Mouse (Mus musculus) spleen, adult 2 months (tissue): ENCODE results near the gene Nrd1.

Experiments
- CTCF ChIP-seq: fragments of 200-500 bp; IDR thresholded peaks from 2 replicates; pipeline ENCODE4 v1.5.1; 2011; ENCODE audit warnings: mild to moderate bottlenecking, inconsistent platforms; ENCODE audit not compliant: insufficient read depth, insufficient read length, insufficient replicate concordance; ENCODE audit errors: extremely low read depth
- POLR2A ChIP-seq: fragments of 200-500 bp; IDR thresholded peaks from 2 replicates; pipeline ENCODE4 v1.6.1; 2011; ENCODE audit warnings: low read depth, low read length, inconsistent platforms

DNA sequence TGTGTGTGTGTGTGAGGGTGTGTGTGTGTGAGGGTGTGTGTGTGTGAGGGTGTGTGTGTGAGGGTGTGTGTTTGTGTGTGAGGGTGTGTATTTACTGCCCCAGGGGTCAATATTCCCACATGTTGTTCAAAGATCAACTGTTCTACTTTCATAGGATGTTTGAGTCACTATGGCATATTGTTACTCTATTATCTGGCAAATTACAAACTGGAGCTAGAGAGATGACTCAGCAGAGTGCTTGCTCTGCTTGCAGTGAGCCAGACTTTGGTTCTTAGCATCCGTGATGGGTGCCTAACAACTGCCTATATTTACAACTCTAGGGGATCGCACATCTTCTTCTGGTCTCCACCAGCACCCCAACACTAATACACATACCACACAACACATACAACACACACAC, 29.4 kb downstream of the Nrd1 start:
- TF ChIP-seq CTCF (no peak), POLR2A (no peak)
